Mouse (Mus musculus) CD4-positive, CD25-positive, alpha-beta regulatory T cell, adult 2 months (primary cell): ENCODE measurements around the gene Ica1.
A peak's percentile ranks its signal among the peaks of the same experiment; 100 is the strongest.

ENCODE experiments used
- DNase-seq: peaks from one replicate; pipeline ENCODE4 v3.0.0-alpha.2; 2012; ENCODE audit warnings: low read depth, low spot score

Gene Ica1

GRCm38 (mm10) chr6:8691199-8691975 is 86.9 kb downstream of the Ica1 start:
- peak; percentile 29 for DNase-seq

DNA sequence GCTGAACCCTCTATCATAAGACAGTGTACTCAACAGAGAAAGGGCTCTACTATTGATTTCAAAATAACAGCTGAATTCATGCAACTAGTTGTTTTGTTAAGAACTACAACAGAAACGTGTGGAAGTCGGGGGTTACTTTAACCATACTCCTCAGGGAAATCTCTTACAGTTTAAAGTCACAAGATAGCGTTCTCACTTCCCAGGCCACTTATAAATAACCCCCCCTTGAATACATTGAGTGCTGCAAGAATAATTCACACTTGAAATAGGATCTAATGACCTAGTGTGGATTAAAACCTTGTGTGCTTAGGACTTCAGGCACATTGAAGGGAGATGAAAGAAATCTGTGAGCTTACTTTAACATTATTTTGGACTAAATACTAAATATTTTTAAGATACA is 87.8 kb downstream of the Ica1 start:
- DNase-seq: no peak

DNA sequence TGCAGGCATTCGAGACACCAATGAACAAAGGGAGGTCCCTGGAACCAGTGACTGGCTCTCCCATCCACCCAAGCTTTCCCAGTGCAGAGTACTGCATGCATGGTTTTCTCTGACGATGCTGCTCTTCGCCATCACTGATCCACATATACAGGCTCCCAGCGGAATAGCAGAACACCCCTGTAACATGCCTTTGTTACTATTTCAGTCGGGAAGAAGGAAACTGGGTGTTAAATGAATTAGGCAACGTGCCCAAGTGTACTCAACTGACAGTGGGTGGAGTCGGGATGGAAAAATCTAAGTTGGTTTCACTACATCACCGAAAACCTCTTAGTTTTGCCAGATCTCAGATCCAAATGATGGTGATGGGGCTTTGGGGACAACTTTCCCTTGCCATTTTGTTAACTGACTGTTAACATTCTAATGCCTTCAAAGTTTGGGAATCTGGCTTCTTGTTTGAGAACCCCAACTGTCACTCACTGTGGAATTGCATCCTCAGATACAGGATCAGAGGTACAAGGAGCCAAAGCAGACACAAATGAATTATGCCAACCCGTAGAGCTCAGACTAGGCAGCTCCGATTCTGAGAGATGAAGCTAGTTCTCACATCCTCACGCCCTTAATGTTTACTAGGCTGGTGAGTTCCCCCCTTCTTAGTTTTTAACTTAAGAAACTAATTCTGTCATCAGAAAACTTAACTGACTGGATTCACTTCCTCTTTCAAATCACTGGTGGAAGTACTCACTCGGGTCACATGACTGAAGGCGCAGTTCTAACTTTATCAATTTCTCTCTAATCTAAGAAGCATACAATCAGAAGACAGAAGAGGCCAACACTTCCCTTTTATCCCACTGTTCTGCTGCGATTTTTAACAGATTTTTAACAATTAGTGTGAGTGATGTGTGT is 91.4 kb downstream of the Ica1 start:
- DNase-seq: no peak

GRCm38 (mm10) chr6:8683379-8683778 is 94.9 kb downstream of the Ica1 start:
- no peak for DNase-seq

- no peak for DNase-seq
Observed at GRCm38 (mm10) chr6:8680931-8681330, 97.4 kb downstream of the Ica1 start.

DNA sequence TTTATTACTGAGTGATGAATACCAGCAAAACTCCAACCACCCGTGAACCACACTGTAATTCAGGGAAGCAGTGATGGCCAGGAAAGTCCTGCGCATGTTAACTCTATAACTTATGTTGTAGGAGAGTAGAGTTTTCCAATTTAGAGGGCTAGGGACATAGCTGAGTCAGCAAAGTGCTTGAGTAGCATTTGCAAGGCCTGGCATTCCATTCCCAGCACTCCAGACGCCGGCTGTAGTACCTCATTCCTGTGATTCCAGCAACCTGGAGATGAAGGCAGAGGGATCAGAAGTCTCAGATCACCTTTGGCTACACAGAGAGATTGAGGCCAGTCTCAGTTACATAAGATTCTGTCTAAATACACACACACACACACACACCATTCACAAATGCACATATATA is 105.3 kb downstream of the Ica1 start:
- DNase-seq: no peak

GRCm38 (mm10) chr6:8669343-8669742 is 108.9 kb downstream of the Ica1 start:
- DNase-seq: no peak

DNA sequence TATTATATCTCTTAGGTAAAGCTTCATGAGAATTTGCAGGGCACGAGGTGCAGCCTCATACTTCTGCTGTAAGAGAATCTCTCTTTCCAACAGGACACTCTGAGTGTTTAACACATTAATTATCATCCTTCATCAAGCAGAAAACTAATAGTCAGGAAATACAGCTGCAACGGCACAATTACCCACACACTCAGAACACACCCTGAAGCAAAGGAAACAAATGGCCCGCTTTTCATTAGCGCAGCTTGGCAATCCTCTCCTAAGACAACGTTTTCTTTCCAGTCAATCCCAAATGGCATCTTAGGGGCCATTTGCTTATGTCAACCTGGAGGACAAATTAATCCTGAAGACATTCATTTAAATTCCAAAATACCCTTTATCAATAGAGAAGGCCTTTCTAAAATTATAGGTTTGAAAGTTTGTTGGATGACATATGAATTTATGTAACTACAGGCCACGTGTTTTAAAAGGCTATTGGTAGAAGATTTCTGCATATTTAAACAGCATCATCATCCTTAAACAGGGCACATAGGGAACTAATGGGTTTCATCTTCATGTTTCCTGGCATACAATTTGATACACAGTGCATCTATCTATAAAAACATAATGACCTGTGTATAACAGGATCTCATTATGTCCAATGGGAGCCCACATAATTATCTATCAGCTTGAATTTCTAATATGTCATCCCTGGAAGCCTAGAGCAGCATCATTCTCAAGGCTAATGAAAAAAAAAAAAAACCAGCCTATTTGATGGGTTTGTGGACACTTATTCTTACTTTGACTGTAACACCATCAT is 110.1 kb downstream of the Ica1 start:
- no peak for DNase-seq

- no peak for DNase-seq
Observed at GRCm38 (mm10) chr6:8665786-8666185, 112.5 kb downstream of the Ica1 start.

GRCm38 (mm10) chr6:8664956-8665355 is 113.3 kb downstream of the Ica1 start:
- DNase-seq: no peak

GRCm38 (mm10) chr6:8663092-8663740 is 115.1 kb downstream of the Ica1 start:
- no peak for DNase-seq

DNA sequence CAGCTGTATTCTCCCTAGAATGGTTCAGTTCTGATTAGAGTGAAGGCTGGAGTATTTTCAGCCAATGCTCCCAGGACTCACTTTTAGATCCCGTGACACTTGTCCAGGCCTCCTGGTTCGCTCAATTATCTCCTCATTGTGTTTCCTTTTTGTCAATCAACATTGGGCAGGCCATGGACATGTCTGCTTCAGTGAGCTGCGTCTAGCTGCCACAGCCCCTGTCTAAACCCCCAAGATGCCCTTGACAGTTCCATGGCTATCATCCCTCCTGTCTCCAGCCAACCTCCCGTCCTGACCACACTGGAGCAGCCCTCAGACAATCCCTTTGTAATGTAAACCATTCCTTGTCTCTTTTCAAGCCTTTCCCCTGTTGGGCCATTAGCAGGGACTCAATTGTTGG is 116.9 kb downstream of the Ica1 start:
- DNase-seq: no peak

GRCm38 (mm10) chr6:8660076-8660475 is 118.2 kb downstream of the Ica1 start:
- DNase-seq: no peak

- DNase-seq: no peak
Observed at GRCm38 (mm10) chr6:8659194-8659959, 118.9 kb downstream of the Ica1 start.

- DNase-seq: no peak
Observed at GRCm38 (mm10) chr6:8658431-8658830, 119.9 kb downstream of the Ica1 start.

DNA sequence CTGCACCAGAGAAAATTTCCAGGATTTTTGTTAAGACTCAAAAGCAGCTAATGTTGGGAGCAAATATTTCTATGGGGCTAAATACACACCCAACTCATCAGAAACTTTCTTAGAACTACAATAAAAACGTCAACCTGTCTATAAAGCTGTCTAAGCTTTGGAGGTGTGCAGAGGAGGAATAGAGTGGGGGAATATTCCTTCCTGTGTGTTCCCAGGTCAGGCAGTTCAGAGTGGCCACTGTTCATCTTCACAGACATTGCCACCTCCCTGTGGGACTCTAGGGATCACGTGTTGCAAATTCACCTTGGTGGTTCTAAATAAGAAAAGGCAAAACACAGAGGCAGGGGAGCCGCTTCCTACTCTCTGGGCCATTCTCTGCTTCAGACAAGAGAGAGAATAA is 120.8 kb downstream of the Ica1 start:
- DNase-seq: no peak

GRCm38 (mm10) chr6:8655454-8655853 is 122.8 kb downstream of the Ica1 start:
- DNase-seq: no peak

DNA sequence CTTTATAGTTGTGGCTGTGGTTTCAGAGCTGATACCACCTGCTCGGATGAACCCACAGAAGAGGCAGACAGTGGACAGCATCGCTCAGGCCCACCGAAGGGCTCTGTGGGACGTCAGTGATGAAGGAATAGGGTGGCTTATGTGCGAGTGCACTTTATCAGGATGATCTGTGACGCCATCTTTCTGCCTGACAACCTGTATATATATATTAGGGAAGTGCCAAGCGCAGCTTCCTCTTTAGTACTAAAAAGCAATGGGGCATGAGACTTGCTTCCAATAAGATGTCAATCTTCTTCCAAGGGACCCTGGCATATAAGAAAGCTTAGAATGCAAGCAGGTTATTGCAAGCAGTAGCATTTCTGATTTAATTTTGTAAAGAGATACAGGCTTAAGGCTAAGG is 127.9 kb downstream of the Ica1 start:
- no peak for DNase-seq

- DNase-seq: no peak
Observed at GRCm38 (mm10) chr6:8649295-8649865, 128.9 kb downstream of the Ica1 start.

DNA sequence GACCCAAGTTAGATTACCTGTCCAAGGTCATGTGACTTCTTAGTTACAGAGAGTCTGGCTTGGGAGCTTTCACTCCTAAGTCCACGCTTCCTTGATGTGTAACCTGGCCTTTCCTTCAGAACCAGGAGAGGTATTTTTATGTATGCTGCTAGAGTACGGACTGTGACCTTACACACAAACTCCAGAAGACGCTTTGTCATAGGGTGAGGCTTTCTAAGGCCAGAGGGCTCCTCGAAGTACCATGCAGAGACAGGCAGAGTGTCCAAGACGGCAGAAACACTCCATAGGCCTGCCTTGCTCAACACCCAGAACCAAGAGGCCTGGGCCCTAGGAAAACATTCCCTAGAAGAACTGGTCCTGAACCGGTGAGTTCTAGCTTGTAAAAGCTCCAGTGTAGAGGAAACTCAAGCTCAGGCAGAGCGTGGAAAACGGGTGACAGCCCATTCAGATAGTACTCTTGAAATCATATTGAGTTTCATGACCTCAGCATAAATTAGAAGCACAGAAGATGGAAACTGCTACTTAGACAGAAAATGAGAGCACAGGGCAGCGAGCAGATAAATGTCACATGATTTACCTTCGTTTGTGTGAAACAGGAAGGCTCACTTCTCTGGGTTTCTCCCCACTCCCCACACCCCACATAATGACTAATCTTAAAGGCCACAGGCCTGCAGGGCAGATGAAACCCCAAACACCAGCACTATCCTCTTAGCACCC is 129.9 kb downstream of the Ica1 start:
- peak; percentile 77 for DNase-seq
